Mouse (Mus musculus): ENCODE data around the gene Ndufab1.

Gene Ndufab1

GRCm38 (mm10) chr7:122101747-122102244 lies at the start of gene Ndufab1:
Ndufab1 (minus strand) TSS chr7:122101886.
- peak; percentile 94 for DNase-seq (ENCODE audit: low spot score)

GRCm38 (mm10) chr7:122140991-122141390 lies 39.3 kb upstream of the Ndufab1 start:
- no peak for DNase-seq (ENCODE audit: low spot score)

- no peak for DNase-seq (ENCODE audit: low spot score)
These were observed 36.5 kb upstream of the Ndufab1 start for GRCm38 (mm10) chr7:122138190-122138589.

GRCm38 (mm10) chr7:122137071-122137470 lies 35.4 kb upstream of the Ndufab1 start:
- DNase-seq (ENCODE audit: low spot score), result no peak

GRCm38 (mm10) chr7:122135070-122135469 lies 33.4 kb upstream of the Ndufab1 start:
- DNase-seq (ENCODE audit: low spot score), result peak; percentile 26

- DNase-seq (ENCODE audit: low spot score), result no peak
These were observed 31.6 kb upstream of the Ndufab1 start for GRCm38 (mm10) chr7:122133338-122133625.

- peak; percentile 98 for DNase-seq (ENCODE audit: low spot score)
These were observed 31.0 kb upstream of the Ndufab1 start, which contains the start of the genes Palb2 and Dctn5 for GRCm38 (mm10) chr7:122132497-122133337. Palb2 (minus strand) TSS chr7:122132985. Dctn5 (plus strand) TSS chr7:122133041.

GRCm38 (mm10) chr7:122131834-122132233 lies 30.1 kb upstream of the Ndufab1 start:
- no peak for DNase-seq (ENCODE audit: low spot score)

GRCm38 (mm10) chr7:122126946-122127345 lies 25.3 kb upstream of the Ndufab1 start:
- no peak for DNase-seq (ENCODE audit: low spot score)

GRCm38 (mm10) chr7:122125636-122126035 lies 23.9 kb upstream of the Ndufab1 start:
- DNase-seq (ENCODE audit: low spot score), result no peak

GRCm38 (mm10) chr7:122123518-122123917 lies 21.8 kb upstream of the Ndufab1 start:
- no peak for DNase-seq (ENCODE audit: low spot score)

- no peak for DNase-seq (ENCODE audit: low spot score)
These were observed 6.5 kb upstream of the Ndufab1 start for GRCm38 (mm10) chr7:122108206-122108605.

- peak; percentile 51 for DNase-seq (ENCODE audit: low spot score)
These were observed 506 bp downstream of the Ndufab1 start for GRCm38 (mm10) chr7:122101014-122101746.

- peak; percentile 65 for DNase-seq (ENCODE audit: low spot score)
These were observed 2.5 kb downstream of the Ndufab1 start for GRCm38 (mm10) chr7:122099222-122099621.

GRCm38 (mm10) chr7:122098009-122098408 lies 3.7 kb downstream of the Ndufab1 start:
- DNase-seq (ENCODE audit: low spot score), result no peak

GRCm38 (mm10) chr7:122094564-122095330 lies 6.9 kb downstream of the Ndufab1 start:
- DNase-seq (ENCODE audit: low spot score), result no peak

GRCm38 (mm10) chr7:122087195-122087982 lies 14.3 kb downstream of the Ndufab1 start:
- no peak for DNase-seq (ENCODE audit: low spot score)

- DNase-seq (ENCODE audit: low spot score), result no peak
These were observed 20.6 kb downstream of the Ndufab1 start for GRCm38 (mm10) chr7:122081071-122081470.

- DNase-seq (ENCODE audit: low spot score), result no peak
These were observed 21.7 kb downstream of the Ndufab1 start for GRCm38 (mm10) chr7:122079798-122080554.

GRCm38 (mm10) chr7:122074374-122074773 lies 27.3 kb downstream of the Ndufab1 start:
- DNase-seq (ENCODE audit: low spot score), result no peak
